Mouse (Mus musculus) lung, postnatal 0 days (tissue): ENCODE data around the gene Hnf4a.

ENCODE experiments used
- CTCF ChIP-seq: IDR thresholded peaks from 2 replicates; pipeline ENCODE4 v1.5.1; 2016; ENCODE audit warnings: antibody characterized with exemption, mild to moderate bottlenecking
- EP300 ChIP-seq: IDR thresholded peaks from 2 replicates; pipeline ENCODE4 v1.6.1; 2016; ENCODE audit warnings: antibody characterized with exemption, mild to moderate bottlenecking, control low read depth

DNA sequence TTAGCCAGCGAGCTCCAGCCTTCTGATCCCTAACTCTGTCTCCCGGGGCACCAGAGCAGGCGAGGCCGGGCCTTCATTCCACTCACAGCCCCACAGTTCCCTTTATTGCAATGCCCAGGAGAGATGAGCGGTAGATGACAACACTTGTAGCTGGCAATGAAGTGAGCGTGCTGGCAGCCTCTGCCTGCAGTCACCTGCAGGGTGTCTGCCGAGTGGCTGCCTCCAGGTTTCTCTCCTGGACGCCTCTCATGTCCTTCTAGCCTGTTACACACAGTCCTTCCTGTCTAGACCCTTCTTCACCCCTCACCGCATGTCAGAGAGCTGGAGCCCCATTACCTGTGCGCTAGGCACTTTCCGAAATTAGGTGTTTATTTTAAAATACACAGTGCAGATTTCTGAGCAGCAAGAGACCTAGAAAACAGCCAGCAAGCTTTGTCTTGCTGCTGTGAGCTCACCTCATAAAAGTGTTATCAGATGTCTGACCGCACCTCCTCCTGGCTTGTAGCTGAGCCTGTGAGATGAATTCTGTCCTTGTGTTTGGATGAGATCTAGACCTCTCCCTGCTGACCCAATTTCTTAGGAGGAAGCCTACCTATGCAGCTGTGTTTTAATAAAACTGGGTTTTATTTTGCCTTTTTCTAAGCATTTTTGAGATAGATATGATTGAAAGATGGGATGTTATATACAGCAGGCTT is 102.8 kb downstream of the Hnf4a start:
- no peak for TF ChIP-seq CTCF
- TF ChIP-seq EP300 = no peak
